8 mouse cellular contexts compared by ENCODE assay signal in genomic region chr11:97883542-97883917, GRCm38 (mm10). TPM values are rescaled to one million over a fixed set of nuclear protein-coding genes. Genes with fewer than 3 reads are reported as not detected.
DNase-seq lines count a peak whose midpoint lies in the region; ATAC-seq and TF ChIP-seq lines count a peak whose summit lies in the region.

No protein-coding gene starts in this region.

- ATAC-seq in heart, embryonic 13.5 days (ENCODE audit: extremely low read depth, insufficient number of reproducible peaks, low FRiP score, low TSS enrichment): peak; percentile 57; the same call in 1 of the 2 replicates
- no peak; the same call in 1 of the 2 replicates for ATAC-seq in kidney, postnatal 0 days (replicated peaks; ENCODE audit: low FRiP score, low read depth)
- ATAC-seq in liver, embryonic 11.5 days (replicated peaks; ENCODE audit: low FRiP score): peak; percentile 72
- ATAC-seq in monocyte, adult 5-6 weeks (replicated peaks; ENCODE audit: insufficient number of reproducible peaks, low FRiP score, low TSS enrichment, poor library complexity, severe bottlenecking): peak; percentile 70

- H3K4me2 ChIP-seq in heart, embryonic 13.5 days: peak overlapping the region; percentile 71
- H3K4me2 ChIP-seq in kidney, postnatal 0 days (ENCODE audit: low read length): peak overlapping the region; percentile 56
- H3K4me2 ChIP-seq in liver, embryonic 11.5 days: peak overlapping the region; percentile 72

- no peak for TF ChIP-seq CTCF in C2C12 (IDR thresholded peaks at IDR 0.05; ENCODE audit: control insufficient read depth, insufficient read depth, insufficient read length)
- no peak for TF ChIP-seq CTCF in bone marrow, adult 2 months (IDR thresholded peaks at IDR 0.05; ENCODE audit: control insufficient read depth, insufficient read depth, low read length)
- no peak for TF ChIP-seq CTCF in kidney, postnatal 0 days (IDR thresholded peaks at IDR 0.05; ENCODE audit: low read depth)

- H3K79me3 ChIP-seq in C2C12 (ENCODE audit: low read depth): no peaks in the 10 kb centered on the region

- peak; percentile 45; the same call in 1 of the 2 replicates for TF ChIP-seq POLR2A in bone marrow, adult 2 months (IDR thresholded peaks at IDR 0.05; ENCODE audit: borderline replicate concordance, control insufficient read depth, low read depth, low read length)

- H3K79me2 ChIP-seq in C2C12 (ENCODE audit: control insufficient read depth, insufficient read depth): no peaks in the 10 kb centered on the region

- peak overlapping the region; percentile 76 for H3K9ac ChIP-seq in heart, embryonic 13.5 days
- peak overlapping the region; percentile 62 for H3K9ac ChIP-seq in kidney, postnatal 0 days (ENCODE audit: low read depth, low read length)
- peak overlapping the region; percentile 66 for H3K9ac ChIP-seq in liver, embryonic 11.5 days (ENCODE audit: low read depth, low read length)

- H3K27ac ChIP-seq in bone marrow, adult 2 months (ENCODE audit: control insufficient read depth, insufficient read depth, low read depth, low read length, poor library complexity): peak overlapping the region; percentile 75
- H3K27ac ChIP-seq in heart, embryonic 13.5 days (replicated peaks): peak overlapping the region; percentile 79
- peak overlapping the region; percentile 78 for H3K27ac ChIP-seq in kidney, postnatal 0 days
- peak overlapping the region; percentile 85 for H3K27ac ChIP-seq in liver, embryonic 11.5 days (ENCODE audit: low read depth, low read length)

- peak overlapping the region; percentile 28 for H3K4me3 ChIP-seq in C2C12 (ENCODE audit: insufficient read depth, poor library complexity, severe bottlenecking)
- peak overlapping the region; percentile 81 for H3K4me3 ChIP-seq in bone marrow, adult 2 months (replicated peaks; ENCODE audit: control insufficient read depth, low read depth, low read length)
- peak overlapping the region; percentile 85 for H3K4me3 ChIP-seq in erythroblast, embryonic 14.5 days (replicated peaks)
- H3K4me3 ChIP-seq in heart, embryonic 13.5 days: peak overlapping the region; percentile 65
- peak overlapping the region; percentile 55 for H3K4me3 ChIP-seq in kidney, postnatal 0 days (replicated peaks; ENCODE audit: low read depth, low read length)
- H3K4me3 ChIP-seq in liver, embryonic 11.5 days (ENCODE audit: low read depth, low read length): peak overlapping the region; percentile 61

- no peaks in the 10 kb centered on the region for H3K9me3 ChIP-seq in erythroblast, embryonic 14.5 days (ENCODE audit: control insufficient read depth, low read length)
- H3K9me3 ChIP-seq in heart, embryonic 13.5 days: 0 out of 2 replicates have a peak, but pooled peaks cover 3% of the 10 kb centered on the region
- no peaks in the 10 kb centered on the region for H3K9me3 ChIP-seq in kidney, postnatal 0 days (replicated peaks; ENCODE audit: low read length)
- H3K9me3 ChIP-seq in liver, embryonic 11.5 days (ENCODE audit: control insufficient read depth, low read length): no peaks in the 10 kb centered on the region

- H3K27me3 ChIP-seq in C2C12 (ENCODE audit: control insufficient read depth, insufficient read depth, insufficient read length): no peaks in the 10 kb centered on the region
- no peaks in the 10 kb centered on the region for H3K27me3 ChIP-seq in erythroblast, embryonic 14.5 days (ENCODE audit: control insufficient read depth)
- H3K27me3 ChIP-seq in heart, embryonic 13.5 days (replicated peaks): no peaks in the 10 kb centered on the region
- H3K27me3 ChIP-seq in kidney, postnatal 0 days (ENCODE audit: insufficient read depth, low read length): no peaks in the 10 kb centered on the region
- H3K27me3 ChIP-seq in liver, embryonic 11.5 days (replicated peaks; ENCODE audit: control insufficient read depth, insufficient read depth, low read length): no peaks in the 10 kb centered on the region

- peak overlapping the region; percentile 30 for H3ac ChIP-seq in C2C12 (ENCODE audit: control insufficient read depth, insufficient read length, low read depth)

- no peaks in the 10 kb centered on the region for H3K36me3 ChIP-seq in C2C12 (ENCODE audit: control insufficient read depth, insufficient read depth)
- no peaks in the 10 kb centered on the region for H3K36me3 ChIP-seq in erythroblast, embryonic 14.5 days (ENCODE audit: control insufficient read depth)
- no peaks in the 10 kb centered on the region for H3K36me3 ChIP-seq in heart, embryonic 13.5 days
- no peaks in the 10 kb centered on the region for H3K36me3 ChIP-seq in kidney, postnatal 0 days (ENCODE audit: insufficient read depth, low read length)
- no peaks in the 10 kb centered on the region for H3K36me3 ChIP-seq in liver, embryonic 11.5 days (ENCODE audit: control insufficient read depth, insufficient read depth, low read length)

- 5% methylated on average over 26 of the region's 26 CpGs for WGBS in bone marrow, adult 2 months
- WGBS in heart, embryonic 13.5 days: 4% methylated on average over 26 of the region's 26 CpGs
- WGBS in kidney, postnatal 0 days: 4% methylated on average over 26 of the region's 26 CpGs
- WGBS in liver, embryonic 11.5 days: 4% methylated on average over 26 of the region's 26 CpGs

- H3K4me1 ChIP-seq in bone marrow, adult 2 months (ENCODE audit: control insufficient read depth, insufficient read depth, low read length): no peaks in the 10 kb centered on the region
- H3K4me1 ChIP-seq in erythroblast, embryonic 14.5 days (ENCODE audit: control insufficient read depth): peaks cover 27% of the 10 kb centered on the region
- H3K4me1 ChIP-seq in heart, embryonic 13.5 days: 0 out of 2 replicates have a peak, but pooled peaks cover 3% of the 10 kb centered on the region
- H3K4me1 ChIP-seq in kidney, postnatal 0 days (replicated peaks; ENCODE audit: insufficient read depth, low read length): no peaks in the 10 kb centered on the region
- H3K4me1 ChIP-seq in liver, embryonic 11.5 days (replicated peaks; ENCODE audit: control insufficient read depth, insufficient read depth, low read length): peaks cover 3% of the 10 kb centered on the region

- no peak for DNase-seq in kidney, postnatal 0 days (ENCODE audit: low spot score)
- peak; percentile 82 for DNase-seq in liver, embryonic 11.5 days (ENCODE audit: low spot score)
- peak; percentile 83 to 91 for DNase-seq in spleen, postnatal 4 days (ENCODE audit: low spot score in 2 of 2)

TF ChIP-seq in C2C12, 6 proteins besides CTCF, POLR2A, EP300 and RAD21:
- TF ChIP-seq MYOG (IDR thresholded peaks at IDR 0.05; ENCODE audit: control insufficient read depth, extremely low read depth, insufficient read length) (no peak), FOSL1 (IDR thresholded peaks at IDR 0.05; ENCODE audit: insufficient read depth, low read length, poor library complexity, severe bottlenecking) (no peak), MAX (IDR thresholded peaks at IDR 0.05) (no peak), USF1 (IDR thresholded peaks at IDR 0.05; ENCODE audit: low read depth) (no peak), CEBPB (IDR thresholded peaks at IDR 0.05; ENCODE audit: low read depth) (no peak), MYOD1 (IDR thresholded peaks at IDR 0.05; ENCODE audit: control insufficient read depth, insufficient read length, low read depth) (no peak)
TF ChIP-seq in C2C12: peak in this region for 0.

RNA-seq across cellular contexts. Expression of gene Fbxo47, which starts 0.4 kb away (rescaled TPM):
- polyA plus RNA-seq in C2C12 (2012; fragmentation: generic; extraction: Trizol): 0.11 TPM
- not detected in 2 replicates for polyA plus RNA-seq in bone marrow, adult 2 months (2011; ENCODE audit: insufficient read depth, insufficient read length, low replicate concordance, missing spikeins)
- not detected in 2 replicates for polyA plus RNA-seq in erythroblast, embryonic 14.5 days (2012)
- polyA plus RNA-seq in heart, embryonic 13.5 days (2015; fragmentation: Nextera tagmentation; extraction: Ambion mirVana): 0.70 and 1.1 TPM in 2 replicates
- polyA plus RNA-seq in kidney, postnatal 0 days (2015; fragmentation: Nextera tagmentation; extraction: Ambion mirVana): 0.61 and 0.95 TPM in 2 replicates
- polyA plus RNA-seq in liver, embryonic 11.5 days (2014; fragmentation: Nextera tagmentation; extraction: Ambion mirVana): 1.1 TPM in 2 replicates
- total RNA-seq in monocyte, adult 5-6 weeks (2017): 0.53 to 2.1 TPM (median 1.5 TPM) in 3 replicates

RNA-seq across cellular contexts. Expression of gene B230217C12Rik, which starts 43.0 kb away (rescaled TPM):
- polyA plus RNA-seq in C2C12 (2012; fragmentation: generic; extraction: Trizol): 4.9 TPM
- not detected in 2 replicates for polyA plus RNA-seq in bone marrow, adult 2 months (2011; ENCODE audit: insufficient read depth, insufficient read length, low replicate concordance, missing spikeins)
- polyA plus RNA-seq in erythroblast, embryonic 14.5 days (2012): not detected in 2 replicates
- polyA plus RNA-seq in heart, embryonic 13.5 days (2015; fragmentation: Nextera tagmentation; extraction: Ambion mirVana): 5.1 and 5.5 TPM in 2 replicates
- polyA plus RNA-seq in kidney, postnatal 0 days (2015; fragmentation: Nextera tagmentation; extraction: Ambion mirVana): 5.1 and 5.6 TPM in 2 replicates
- 3.7 and 5.4 TPM in 2 replicates for polyA plus RNA-seq in liver, embryonic 11.5 days (2014; fragmentation: Nextera tagmentation; extraction: Ambion mirVana)
- 0.96 to 3.0 TPM in 2 of 3 replicates, not detected in the other for total RNA-seq in monocyte, adult 5-6 weeks (2017)

Comparison
In these comparisons a context has a peak if more than half of its experiments do, and no peak if none do; other contexts are left out.
1. H3K4me3 ChIP-seq: peak in every context shown above with its lines; median percentile 85 in erythroblast, embryonic 14.5 days; 81 in bone marrow, adult 2 months; 65 in heart, embryonic 13.5 days; 61 in liver, embryonic 11.5 days; 55 in kidney, postnatal 0 days; 28 in C2C12.